Mouse (Mus musculus) hindbrain, embryonic 14.5 days (tissue): Measurements from ENCODE around the gene Zbtb20. TPM values are rescaled to one million over a fixed set of nuclear protein-coding genes. Genes with fewer than 3 reads are reported as not detected.

ENCODE experiments used
- ATAC-seq: fragments of 200-750 bp; cut with Nextera tagmentation; 2 replicates; pipeline ENCODE4 v1.8.0; 2017; ENCODE audit warnings: moderate number of reproducible peaks, mild to moderate bottlenecking, moderate TSS enrichment, moderate library complexity; ENCODE audit not compliant: low FRiP score
- DNase-seq: peaks from one replicate; pipeline ENCODE4 v3.0.0-alpha.2; 2015; ENCODE audit warnings: low spot score
- H3K27ac ChIP-seq: fragments of 300-500 bp; sonication (generic); 2 replicates; pipeline ENCODE4 v1.5.1; 2014; ENCODE audit warnings: mild to moderate bottlenecking, moderate library complexity
- H3K27me3 ChIP-seq: fragments of 300-500 bp; sonication (generic); 2 replicates; pipeline ENCODE4 v1.6.1; 2014; ENCODE audit warnings: mild to moderate bottlenecking, low read length, mixed read lengths; ENCODE audit not compliant: control insufficient read depth, insufficient read depth
- H3K36me3 ChIP-seq: fragments of 300-500 bp; sonication (generic); replicated peaks from 2 replicates; pipeline ENCODE4 v1.6.1; 2014; ENCODE audit not compliant: control insufficient read depth, insufficient read depth
- H3K4me1 ChIP-seq: fragments of 300-500 bp; sonication (generic); replicated peaks from 2 replicates; pipeline ENCODE4 v1.6.1; 2014; ENCODE audit warnings: antibody characterized with exemption, low read length, mixed read lengths; ENCODE audit not compliant: control insufficient read depth, insufficient read depth
- H3K4me2 ChIP-seq: fragments of 300-500 bp; sonication (generic); replicated peaks from 2 replicates; pipeline ENCODE4 v1.6.1; 2014; ENCODE audit warnings: mild to moderate bottlenecking, moderate library complexity
- H3K4me3 ChIP-seq: fragments of 300-500 bp; sonication (generic); replicated peaks from 2 replicates; pipeline ENCODE4 v1.5.1; 2014; ENCODE audit warnings: mild to moderate bottlenecking, low read length
- H3K9ac ChIP-seq: fragments of 300-500 bp; sonication (generic); 2 replicates; pipeline ENCODE4 v1.6.1; 2014
- H3K9me3 ChIP-seq: fragments of 300-500 bp; sonication (generic); 2 replicates; pipeline ENCODE4 v1.6.1; 2016; ENCODE audit warnings: low read length; ENCODE audit not compliant: control insufficient read depth
- WGBS: fragments of 180-500 bp; shearing (Covaris S2); extraction: QIAGEN DNeasy Blood & Tissue Kit; methylation state at CpG from one replicate; pipeline ENCODE4 v1.1.7; 2014; 5-methylcytosine and 5-hydroxymethylcytosine counted together
- polyA plus RNA-seq: library from polyadenylated mRNA; unstranded; fragments of >200 nt; fragmentation: Nextera tagmentation; extraction: Ambion mirVana; gene quantifications from 2 replicates; pipeline ENCODE4 v1.2.1, GENCODE M21; 2014

The Zbtb20 gene
- polyA plus RNA-seq, 1 experiment from 2014 or later: 49.7 TPM

- no peak overlapping the region for H3K4me2 ChIP-seq
- 91% methylated on average over 3 of the region's 3 CpGs for WGBS
- H3K4me3 ChIP-seq: no peak overlapping the region
- DNase-seq (no peak), ATAC-seq (no peak)
- H3K9ac ChIP-seq: no peak overlapping the region
- H3K27ac ChIP-seq: no peak overlapping the region
- no peaks in the 10 kb centered on the region for H3K9me3 ChIP-seq
- no peaks in the 10 kb centered on the region for H3K27me3 ChIP-seq
- H3K36me3 ChIP-seq: no peaks in the 10 kb centered on the region
- no peaks in the 10 kb centered on the region for H3K4me1 ChIP-seq
These were observed 448.3 kb downstream of the Zbtb20 start for GRCm38 (mm10) chr16:43324009-43324408.

GRCm38 (mm10) chr16:43328221-43328620, 452.5 kb downstream of the Zbtb20 start:
- Histone ChIP-seq H3K4me3 (no peak overlapping the region), H3K4me1 (no peaks in the 10 kb centered on the region), H3K9me3 (no peaks in the 10 kb centered on the region), H3K36me3 (no peaks in the 10 kb centered on the region), H3K27me3 (no peaks in the 10 kb centered on the region), H3K27ac (no peak overlapping the region), H3K9ac (no peak overlapping the region), H3K4me2 (no peak overlapping the region)
- WGBS: 90% methylated on average over 1 of the region's 1 CpGs
- ATAC-seq (no peak), DNase-seq (no peak)

- Histone ChIP-seq H3K27ac (no peak overlapping the region), H3K9me3 (no peaks in the 10 kb centered on the region), H3K4me1 (no peaks in the 10 kb centered on the region), H3K9ac (no peak overlapping the region), H3K4me3 (no peak overlapping the region), H3K36me3 (no peaks in the 10 kb centered on the region), H3K4me2 (no peak overlapping the region), H3K27me3 (no peaks in the 10 kb centered on the region)
- ATAC-seq: no peak
- WGBS: 94% methylated on average over 3 of the region's 3 CpGs
- no peak for DNase-seq
These were observed 454.5 kb downstream of the Zbtb20 start for GRCm38 (mm10) chr16:43330206-43330605.

DNA sequence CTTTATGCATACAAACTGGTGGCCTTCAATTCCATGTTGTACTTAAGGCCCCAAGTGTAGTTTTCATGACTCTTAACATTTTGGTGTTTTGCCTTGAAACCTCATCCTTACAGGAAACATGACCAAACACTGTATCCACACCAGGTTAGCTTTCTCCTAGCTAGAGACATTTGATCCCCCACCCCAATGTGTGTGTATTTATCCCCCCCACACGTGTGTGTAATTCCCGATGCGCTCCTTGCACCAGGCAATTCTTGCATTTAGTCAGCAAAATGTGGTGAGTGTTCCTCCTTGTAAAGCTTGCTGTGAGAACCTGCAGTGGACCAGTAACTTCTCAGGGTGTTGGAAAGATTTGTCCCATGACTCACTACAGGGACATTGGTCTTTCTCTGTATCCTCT, 455.8 kb downstream of the Zbtb20 start:
- Histone ChIP-seq H3K4me3 (no peak overlapping the region), H3K4me2 (no peak overlapping the region), H3K4me1 (no peaks in the 10 kb centered on the region), H3K27me3 (no peaks in the 10 kb centered on the region), H3K9ac (no peak overlapping the region), H3K27ac (no peak overlapping the region), H3K36me3 (no peaks in the 10 kb centered on the region), H3K9me3 (no peaks in the 10 kb centered on the region)
- no peak for ATAC-seq
- 91% methylated on average over 3 of the region's 3 CpGs for WGBS
- no peak for DNase-seq

GRCm38 (mm10) chr16:43332734-43333133, 457.1 kb downstream of the Zbtb20 start:
- ATAC-seq (no peak), DNase-seq (no peak)
- H3K9ac ChIP-seq: no peak overlapping the region
- H3K4me2 ChIP-seq: no peak overlapping the region
- H3K4me1 ChIP-seq: no peaks in the 10 kb centered on the region
- H3K27me3 ChIP-seq: no peaks in the 10 kb centered on the region
- H3K36me3 ChIP-seq: no peaks in the 10 kb centered on the region
- 55% methylated on average over 2 of the region's 2 CpGs for WGBS
- H3K4me3 ChIP-seq: no peak overlapping the region
- H3K27ac ChIP-seq: no peak overlapping the region
- H3K9me3 ChIP-seq: no peaks in the 10 kb centered on the region

- Histone ChIP-seq H3K27ac (no peak overlapping the region), H3K4me3 (no peak overlapping the region), H3K36me3 (no peaks in the 10 kb centered on the region), H3K9me3 (no peaks in the 10 kb centered on the region), H3K4me2 (no peak overlapping the region), H3K9ac (no peak overlapping the region), H3K27me3 (no peaks in the 10 kb centered on the region), H3K4me1 (no peaks in the 10 kb centered on the region)
- 66% methylated on average over 1 of the region's 1 CpGs for WGBS
- DNase-seq (no peak), ATAC-seq (no peak)
These were observed 457.6 kb downstream of the Zbtb20 start for GRCm38 (mm10) chr16:43333265-43333664.

GRCm38 (mm10) chr16:43334411-43335150, 458.9 kb downstream of the Zbtb20 start:
- ATAC-seq: no peak
- H3K4me1 ChIP-seq: no peaks in the 10 kb centered on the region
- H3K4me3 ChIP-seq: no peak overlapping the region
- no peak overlapping the region for H3K9ac ChIP-seq
- no peaks in the 10 kb centered on the region for H3K27me3 ChIP-seq
- 41% methylated on average over 11 of the region's 11 CpGs for WGBS
- H3K36me3 ChIP-seq: no peaks in the 10 kb centered on the region
- H3K27ac ChIP-seq: no peak overlapping the region
- H3K9me3 ChIP-seq: no peaks in the 10 kb centered on the region
- DNase-seq: no peak
- no peak overlapping the region for H3K4me2 ChIP-seq

- no peak for ATAC-seq
- 70% methylated on average over 8 of the region's 8 CpGs for WGBS
- Histone ChIP-seq H3K4me2 (no peak overlapping the region), H3K27ac (no peak overlapping the region), H3K4me3 (no peak overlapping the region), H3K9me3 (no peaks in the 10 kb centered on the region), H3K4me1 (no peaks in the 10 kb centered on the region), H3K36me3 (no peaks in the 10 kb centered on the region), H3K9ac (no peak overlapping the region), H3K27me3 (no peaks in the 10 kb centered on the region)
- DNase-seq: no peak
These were observed 459.6 kb downstream of the Zbtb20 start for GRCm38 (mm10) chr16:43335151-43335823.

GRCm38 (mm10) chr16:43335824-43336215, 460.1 kb downstream of the Zbtb20 start:
- DNase-seq (no peak), ATAC-seq (no peak)
- no peaks in the 10 kb centered on the region for H3K9me3 ChIP-seq
- no peak overlapping the region for H3K4me2 ChIP-seq
- 95% methylated on average over 4 of the region's 4 CpGs for WGBS
- no peaks in the 10 kb centered on the region for H3K36me3 ChIP-seq
- H3K27ac ChIP-seq: no peak overlapping the region
- no peak overlapping the region for H3K4me3 ChIP-seq
- no peak overlapping the region for H3K9ac ChIP-seq
- no peaks in the 10 kb centered on the region for H3K4me1 ChIP-seq
- no peaks in the 10 kb centered on the region for H3K27me3 ChIP-seq
